Mouse (Mus musculus) left cerebral cortex, adult 18-20 months (tissue): ENCODE data around the gene Large2. TPM values are rescaled to one million over a fixed set of nuclear protein-coding genes. Genes with fewer than 3 reads are reported as not detected.
A peak's percentile ranks its signal among the peaks of the same experiment; 100 is the strongest.

Experiments
- DNase-seq, 2 experiments: peaks; one replicate each; pipeline ENCODE4 v3.0.0; 2021 to 2022; ENCODE audit warnings: low spot score in 2 of 2, mixed read lengths in 1 of 2
- microRNA-seq, 2 experiments: library from miRNA; unstranded; fragments of <30 nt; microRNA quantifications; one replicate each; pipeline ENCODE4 v1.2.0; 2021
- total RNA-seq, 2 experiments: library from RNA; stranded (reverse); gene quantifications; 2 replicates each; pipeline ENCODE4 v1.2.3; 2021

Gene Large2
- total RNA-seq, 2 experiments from 2014 or later: 1.0 TPM; not detected in 1

DNA sequence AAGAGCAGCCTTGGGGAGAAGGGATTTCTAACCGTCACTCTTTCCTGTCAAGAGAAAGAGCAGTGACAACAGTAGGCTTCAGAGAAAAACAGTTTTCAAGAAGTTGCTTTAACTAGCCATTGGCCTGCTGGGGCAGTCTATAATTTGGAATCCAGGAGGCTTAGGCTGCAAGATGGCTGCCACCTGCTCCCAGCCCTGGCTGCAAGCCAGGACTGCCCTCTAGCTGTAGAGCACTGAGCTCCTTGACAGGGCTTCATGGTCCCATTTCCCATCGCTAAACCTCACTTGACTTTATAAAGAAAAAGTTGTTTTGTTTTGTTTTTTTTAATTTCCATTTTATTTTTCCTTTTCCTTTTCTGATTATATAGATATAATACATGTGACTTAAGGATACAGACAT is 43.3 kb downstream of the Large2 start:
- DNase-seq: no peak

GRCm38 (mm10) chr2:92330840-92331239 is 43.8 kb downstream of the Large2 start:
- peak; percentile 21 to 39 for DNase-seq

GRCm38 (mm10) chr2:92328206-92328605 is 46.5 kb downstream of the Large2 start:
- DNase-seq: no peak

GRCm38 (mm10) chr2:92327601-92328000 is 47.1 kb downstream of the Large2 start:
- DNase-seq: no peak

GRCm38 (mm10) chr2:92326221-92326620 is 48.4 kb downstream of the Large2 start:
- no peak for DNase-seq

DNA sequence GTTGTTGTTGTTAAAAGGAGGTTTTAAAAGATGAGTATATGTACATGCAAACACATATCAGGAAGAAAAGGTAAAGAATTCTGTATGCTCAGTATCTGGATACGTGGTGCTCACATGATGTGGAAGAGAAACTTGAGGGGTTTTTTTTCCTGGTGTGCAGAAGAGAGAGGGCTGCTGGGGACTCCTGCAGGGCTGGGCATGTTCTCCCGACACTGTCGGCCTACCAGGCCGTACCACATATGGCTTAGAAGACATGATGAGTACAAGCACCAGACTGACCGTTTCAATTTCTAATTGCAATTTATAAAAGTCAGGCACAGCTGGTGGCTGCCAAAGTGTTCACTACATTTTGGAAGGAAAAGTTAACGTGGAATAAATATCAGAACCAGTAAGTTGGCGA is 49.0 kb downstream of the Large2 start:
- no peak for DNase-seq

GRCm38 (mm10) chr2:92322669-92323068 is 52.0 kb downstream of the Large2 start:
- peak in 1 of 2 experiments; percentile 22 for DNase-seq

- DNase-seq: no peak
Measured at GRCm38 (mm10) chr2:92317228-92317627, 57.4 kb downstream of the Large2 start.

- no peak for DNase-seq
Measured at GRCm38 (mm10) chr2:92316652-92317051, 58.0 kb downstream of the Large2 start.

Small RNAs within 50 kb of the gene (microRNA-seq; reads per million reads assigned to microRNA genes)
- gene Mir7000: 4.0 to 8.5 reads per million in 2 experiments

Other genes starting within 250 kb of the Large2 start
- gene Pex16, start 193 bp downstream of the Large2 start, total RNA-seq: 10 to 100 TPM; 27.3 to 29.1 TPM
- gene 1700029I15Rik, start 7.7 kb upstream of the Large2 start, total RNA-seq: 1 to 10 TPM; 3.8 to 5.9 TPM
- 100 to 1,000 TPM; 345 to 351 TPM for gene Mapk8ip1, start 26.4 kb upstream of the Large2 start, total RNA-seq
- 100 to 1,000 TPM; 124 to 136 TPM for gene Cry2, start 59.2 kb upstream of the Large2 start, total RNA-seq
- 10 to 100 TPM; 15.9 to 18.0 TPM for gene Slc35c1, start 85.7 kb upstream of the Large2 start, total RNA-seq
- 100 to 1,000 TPM; 257 to 267 TPM for gene Chst1, start 224.8 kb upstream of the Large2 start, total RNA-seq